Mouse (Mus musculus) frontal cortex, postnatal 14 days (tissue): ENCODE results near the gene Med16.
"Not testable (repeated sequence)": the region's sequence is repeated elsewhere in the genome, so short reads cannot be mapped to it uniquely, and the experiment has no call there.

Experiments used
- DNase-seq, 2 experiments: peaks; one replicate each; pipeline ENCODE4 v3.0.0; 2022; ENCODE audit warnings: low spot score in 2 of 2

Med16 gene

GRCm38 (mm10) chr10:79884938-79885337 lies 23.8 kb downstream of the Med16 start:
- DNase-seq: not testable (repeated sequence)

- no peak for DNase-seq
These were observed 24.3 kb downstream of the Med16 start for GRCm38 (mm10) chr10:79884446-79884845.

GRCm38 (mm10) chr10:79883297-79884084 lies 25.2 kb downstream of the Med16 start:
- peak in 1 of 2 experiments; percentile 71 for DNase-seq

GRCm38 (mm10) chr10:79881981-79882380 lies 26.7 kb downstream of the Med16 start:
- DNase-seq: no peak

- DNase-seq: no peak
These were observed 28.0 kb downstream of the Med16 start for GRCm38 (mm10) chr10:79880721-79881120.

GRCm38 (mm10) chr10:79879527-79879926 lies 29.2 kb downstream of the Med16 start:
- DNase-seq: no peak

- DNase-seq: no peak
These were observed 31.0 kb downstream of the Med16 start for GRCm38 (mm10) chr10:79877757-79878156.

GRCm38 (mm10) chr10:79877174-79877573 lies 31.5 kb downstream of the Med16 start:
- DNase-seq: no peak

GRCm38 (mm10) chr10:79874290-79874862 lies 34.3 kb downstream of the Med16 start, which contains the start of the genes Prtn3 and Plppr3:
Gene Prtn3 (plus strand): TSS chr10:79874476.
Gene Plppr3 (minus strand): TSS chr10:79874634.
- DNase-seq: no peak

- no peak for DNase-seq
These were observed 34.9 kb downstream of the Med16 start for GRCm38 (mm10) chr10:79873715-79874289.

GRCm38 (mm10) chr10:79873313-79873712 lies 35.4 kb downstream of the Med16 start:
- DNase-seq: no peak

- DNase-seq: no peak
These were observed 35.9 kb downstream of the Med16 start for GRCm38 (mm10) chr10:79872862-79873261.

- DNase-seq: no peak
These were observed 36.9 kb downstream of the Med16 start for GRCm38 (mm10) chr10:79871845-79872244.

GRCm38 (mm10) chr10:79866601-79867000 lies 42.1 kb downstream of the Med16 start:
- no peak for DNase-seq

GRCm38 (mm10) chr10:79865801-79866295 lies 42.9 kb downstream of the Med16 start:
- no peak for DNase-seq

- no peak for DNase-seq
These were observed 43.5 kb downstream of the Med16 start for GRCm38 (mm10) chr10:79865189-79865601.

GRCm38 (mm10) chr10:79864351-79865188 lies 44.2 kb downstream of the Med16 start:
- DNase-seq: no peak

GRCm38 (mm10) chr10:79862925-79863324 lies 45.8 kb downstream of the Med16 start:
- no peak for DNase-seq

GRCm38 (mm10) chr10:79862049-79862788 lies 46.5 kb downstream of the Med16 start:
- DNase-seq: no peak

- DNase-seq: no peak
These were observed 47.3 kb downstream of the Med16 start for GRCm38 (mm10) chr10:79861230-79862048.
